Mouse (Mus musculus) cerebellum, adult 18-20 months (tissue): ENCODE results near the gene Tmem130.
A peak's percentile ranks its signal among the peaks of the same experiment; 100 is the strongest.

ENCODE experiments used
- DNase-seq, 2 experiments: peaks; one replicate each; pipeline ENCODE4 v3.0.0; 2021

Gene Tmem130

DNA sequence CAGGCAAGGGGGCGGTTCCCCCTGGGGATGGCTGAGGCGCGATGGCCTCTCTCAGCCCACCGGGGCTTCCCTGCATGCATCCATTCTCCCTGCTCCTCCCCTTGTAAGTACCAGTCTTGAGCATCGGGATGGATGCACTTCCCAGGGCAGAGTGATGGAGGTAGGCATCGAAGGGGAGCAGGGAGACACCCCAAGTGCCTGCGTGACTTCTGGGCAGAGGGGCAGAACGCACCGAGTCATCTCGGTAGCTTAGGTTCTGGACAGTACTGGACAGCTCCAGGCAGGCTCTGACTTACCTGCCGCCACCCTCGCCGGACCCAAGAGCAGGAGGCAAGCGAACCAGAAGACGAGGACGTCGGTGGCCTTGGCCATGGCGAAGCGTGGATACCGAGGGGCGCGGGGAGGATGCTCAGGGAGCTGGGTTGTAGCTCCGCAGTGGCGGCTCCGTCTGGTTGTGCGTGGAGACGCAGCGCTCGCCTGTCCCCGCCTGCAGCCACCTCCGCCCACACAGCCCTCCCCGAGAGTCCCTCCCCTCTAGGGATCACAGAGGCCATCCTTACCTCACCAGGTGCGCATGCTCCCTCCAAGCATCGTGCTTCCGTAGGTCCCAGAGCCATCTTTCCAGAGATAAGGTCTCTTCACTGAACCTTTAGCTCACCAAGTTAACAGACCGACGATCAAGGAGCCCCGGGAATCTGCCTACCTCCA, at the start of gene Tmem130:
TSS of gene Tmem130 (minus strand) at position 658 of the 708 bp plus-strand sequence.
- DNase-seq, result peak; percentile 90 to 97

DNA sequence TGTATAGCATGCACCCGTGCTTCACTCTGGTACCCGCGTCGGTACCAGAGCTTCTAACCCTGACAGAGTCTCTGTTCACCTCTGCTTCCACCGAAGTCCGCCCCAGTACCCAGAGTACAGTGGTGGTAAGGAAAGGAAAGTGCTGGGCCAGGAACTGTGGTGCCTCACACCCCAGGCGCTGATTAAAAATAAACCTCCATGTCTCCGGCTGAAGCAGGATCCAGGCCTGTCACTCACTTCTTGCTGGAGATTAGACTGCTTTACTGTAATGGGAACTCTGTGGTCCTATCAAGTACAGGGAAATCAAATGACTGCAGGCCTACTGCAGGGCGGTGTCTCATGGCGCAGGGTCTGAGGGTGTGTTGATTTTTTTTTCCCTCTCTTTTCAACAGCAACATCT, 45.3 kb upstream of the Tmem130 start:
- DNase-seq, result no peak

DNA sequence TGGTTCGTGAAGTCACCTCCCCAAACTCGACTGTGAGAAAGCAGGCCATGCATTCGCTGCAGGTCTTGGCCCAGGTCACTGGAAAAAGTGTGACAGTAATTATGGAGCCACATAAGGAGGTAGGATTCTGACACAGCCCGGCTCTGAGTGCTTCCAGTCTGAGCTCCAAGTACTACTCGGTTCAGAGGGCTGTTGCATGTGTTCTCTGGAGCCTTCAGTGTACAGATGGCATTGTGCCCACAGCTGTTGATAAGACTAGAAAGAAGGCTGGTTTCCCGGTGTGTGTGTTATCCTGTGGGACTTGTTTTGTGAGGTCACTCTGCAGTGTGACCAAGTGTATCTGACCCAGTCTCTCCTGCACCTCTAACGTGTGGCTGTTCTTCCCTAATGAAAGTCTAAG, 42.6 kb upstream of the Tmem130 start:
- DNase-seq, result no peak

DNA sequence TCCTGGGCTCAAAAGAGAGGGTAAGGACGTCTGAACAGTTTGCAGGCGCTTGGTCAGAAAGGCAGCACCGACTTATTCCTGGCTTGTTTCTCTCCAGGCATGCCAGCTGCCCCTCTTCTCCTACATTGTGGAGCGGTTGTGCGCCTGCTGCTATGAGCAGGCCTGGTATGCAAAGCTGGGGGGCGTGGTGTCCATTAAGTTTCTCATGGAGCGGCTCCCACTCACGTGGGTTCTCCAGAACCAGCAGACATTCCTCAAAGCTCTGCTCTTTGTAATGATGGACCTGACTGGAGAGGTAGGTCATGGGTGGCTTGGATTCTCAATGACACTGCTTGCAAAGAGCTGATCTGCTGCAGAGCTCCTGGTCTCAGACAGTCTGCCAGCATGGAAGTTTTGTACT, 41.4 kb upstream of the Tmem130 start:
- DNase-seq, result no peak

DNA sequence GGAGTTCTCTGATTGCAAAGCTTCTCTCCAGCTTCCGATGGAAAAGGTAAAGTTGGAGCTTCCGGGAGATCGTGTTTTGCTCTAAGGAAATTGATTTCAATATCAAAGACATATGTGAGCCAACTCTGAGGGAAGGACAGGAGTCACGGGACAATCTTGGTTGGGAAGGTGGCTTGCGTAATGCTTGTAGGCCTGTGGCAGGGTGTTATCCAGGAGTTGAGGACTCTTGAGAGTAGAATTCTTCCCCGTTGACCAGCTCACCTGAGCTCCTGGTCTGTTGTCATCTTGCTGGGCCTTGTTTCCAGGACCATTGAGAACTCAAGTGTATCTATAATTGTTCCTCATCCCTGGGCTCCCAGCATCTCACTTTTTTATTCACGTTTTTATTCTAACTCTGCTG, 35.5 kb upstream of the Tmem130 start:
- DNase-seq, result no peak

DNA sequence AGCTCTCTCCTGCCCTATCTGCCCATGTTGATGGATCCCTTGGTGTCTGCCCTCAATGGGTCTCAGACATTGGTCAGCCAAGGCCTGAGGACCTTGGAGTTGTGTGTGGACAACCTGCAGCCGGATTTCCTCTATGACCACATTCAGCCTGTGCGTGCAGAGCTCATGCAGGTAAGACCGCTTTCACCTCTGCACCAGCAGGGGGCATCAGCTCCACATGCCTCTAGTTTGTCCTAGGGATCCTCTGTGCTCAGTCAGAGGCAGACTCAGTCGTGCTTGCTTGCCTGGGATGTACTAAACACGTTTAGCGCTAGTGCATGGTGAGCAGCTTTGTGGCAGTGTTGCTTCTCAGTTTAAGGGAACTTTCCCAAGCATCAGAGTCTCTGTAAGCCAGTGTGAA, 33.1 kb upstream of the Tmem130 start:
- peak; percentile 37 to 55 for DNase-seq

DNA sequence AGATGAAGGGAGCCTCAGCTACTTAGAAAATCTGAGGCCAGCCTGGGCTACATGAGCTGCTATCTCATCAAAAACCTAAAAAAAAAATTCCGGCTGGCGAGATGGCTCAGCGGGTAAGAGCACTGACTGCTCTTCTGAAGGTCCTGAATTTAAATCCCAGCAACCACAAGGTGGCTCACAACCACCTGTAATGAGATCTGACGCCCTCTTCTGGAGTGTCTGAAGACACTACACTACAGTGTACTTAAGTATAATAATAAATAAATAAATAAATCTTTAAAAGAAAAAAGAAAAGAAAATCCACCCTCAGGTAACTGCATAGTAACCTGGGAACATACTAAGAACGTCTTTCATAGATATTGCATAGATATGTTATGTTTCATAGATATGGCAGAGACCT, 31.8 kb upstream of the Tmem130 start:
- no peak for DNase-seq

DNA sequence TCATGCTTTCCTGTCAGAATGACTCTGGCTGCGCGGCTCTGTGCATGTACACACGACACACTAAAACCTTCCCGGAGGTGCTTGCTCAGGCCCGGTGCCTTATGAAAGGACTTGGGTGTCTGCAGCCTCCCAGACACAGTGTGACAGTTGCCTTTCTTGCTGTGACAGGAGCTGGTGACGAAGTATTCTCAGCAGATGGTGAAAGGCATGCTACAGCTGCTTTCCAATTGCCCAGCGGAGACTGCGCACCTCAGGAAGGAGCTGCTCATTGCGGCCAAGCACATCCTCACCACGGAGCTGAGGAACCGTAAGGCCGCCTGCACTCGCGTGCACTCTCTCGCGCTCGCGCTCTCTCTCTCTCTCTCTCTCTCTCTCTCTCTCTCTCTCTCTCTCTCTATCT, 24.8 kb upstream of the Tmem130 start:
- no peak for DNase-seq

DNA sequence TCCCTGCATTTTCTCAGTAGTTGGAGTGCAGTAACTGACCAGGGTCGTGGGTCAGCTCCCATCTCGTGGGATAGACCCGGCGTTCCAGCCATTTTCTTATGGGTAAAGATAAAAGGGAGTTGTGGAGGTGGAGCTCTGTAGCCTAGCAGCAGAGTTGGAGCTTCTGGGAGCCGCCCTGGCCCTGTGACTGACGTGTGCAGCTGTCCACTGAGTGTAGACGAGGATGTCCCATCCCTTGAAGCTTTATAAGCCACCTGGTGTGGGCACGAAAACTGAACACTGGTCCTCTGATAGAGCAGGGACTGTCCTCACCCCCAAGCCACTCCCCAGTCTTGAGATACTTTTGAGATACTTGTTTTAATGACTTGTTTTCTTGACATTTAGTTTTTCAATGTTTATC, 19.0 kb upstream of the Tmem130 start:
- DNase-seq, result no peak

DNA sequence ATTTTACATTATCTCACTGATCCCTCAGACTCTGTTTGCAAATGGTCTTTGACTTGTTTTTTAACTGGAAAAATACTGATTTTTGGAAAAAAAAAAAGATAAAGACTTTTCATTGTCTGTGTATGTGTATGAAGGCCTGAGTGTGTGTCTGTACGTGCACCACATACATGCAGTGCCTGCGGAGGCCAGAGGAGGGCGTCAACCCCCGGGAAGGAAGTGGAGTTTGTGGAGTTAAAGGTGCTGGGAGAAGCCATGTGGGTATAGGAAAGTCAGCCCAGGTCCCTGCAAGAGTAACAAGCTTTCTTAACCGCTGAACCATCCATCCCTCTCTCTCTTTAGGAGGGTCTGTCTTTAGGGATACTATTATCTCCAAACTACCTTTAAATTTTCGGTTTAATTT, 11.6 kb upstream of the Tmem130 start:
- DNase-seq, result no peak

DNA sequence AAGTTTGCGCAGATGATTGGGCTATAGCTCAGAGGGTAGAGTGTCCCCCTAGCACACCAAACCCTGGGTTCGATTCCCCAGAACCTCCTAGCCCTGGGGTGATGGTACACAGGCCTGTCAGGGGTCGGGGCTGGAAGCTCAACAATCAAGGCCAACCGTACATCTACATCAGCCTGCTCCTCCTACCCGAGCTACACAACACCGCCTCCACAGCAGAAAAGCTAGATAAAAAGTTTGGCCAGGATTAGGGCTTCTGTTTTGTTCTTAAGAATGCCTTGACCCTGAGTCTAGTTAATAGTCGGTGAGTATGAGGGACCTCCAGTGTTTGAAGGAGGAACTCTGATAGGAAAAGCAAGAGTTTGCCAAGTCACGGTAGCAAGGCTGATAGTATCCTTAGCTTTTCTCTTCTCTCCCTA, 7.5 kb upstream of the Tmem130 start:
- DNase-seq, result no peak

DNA sequence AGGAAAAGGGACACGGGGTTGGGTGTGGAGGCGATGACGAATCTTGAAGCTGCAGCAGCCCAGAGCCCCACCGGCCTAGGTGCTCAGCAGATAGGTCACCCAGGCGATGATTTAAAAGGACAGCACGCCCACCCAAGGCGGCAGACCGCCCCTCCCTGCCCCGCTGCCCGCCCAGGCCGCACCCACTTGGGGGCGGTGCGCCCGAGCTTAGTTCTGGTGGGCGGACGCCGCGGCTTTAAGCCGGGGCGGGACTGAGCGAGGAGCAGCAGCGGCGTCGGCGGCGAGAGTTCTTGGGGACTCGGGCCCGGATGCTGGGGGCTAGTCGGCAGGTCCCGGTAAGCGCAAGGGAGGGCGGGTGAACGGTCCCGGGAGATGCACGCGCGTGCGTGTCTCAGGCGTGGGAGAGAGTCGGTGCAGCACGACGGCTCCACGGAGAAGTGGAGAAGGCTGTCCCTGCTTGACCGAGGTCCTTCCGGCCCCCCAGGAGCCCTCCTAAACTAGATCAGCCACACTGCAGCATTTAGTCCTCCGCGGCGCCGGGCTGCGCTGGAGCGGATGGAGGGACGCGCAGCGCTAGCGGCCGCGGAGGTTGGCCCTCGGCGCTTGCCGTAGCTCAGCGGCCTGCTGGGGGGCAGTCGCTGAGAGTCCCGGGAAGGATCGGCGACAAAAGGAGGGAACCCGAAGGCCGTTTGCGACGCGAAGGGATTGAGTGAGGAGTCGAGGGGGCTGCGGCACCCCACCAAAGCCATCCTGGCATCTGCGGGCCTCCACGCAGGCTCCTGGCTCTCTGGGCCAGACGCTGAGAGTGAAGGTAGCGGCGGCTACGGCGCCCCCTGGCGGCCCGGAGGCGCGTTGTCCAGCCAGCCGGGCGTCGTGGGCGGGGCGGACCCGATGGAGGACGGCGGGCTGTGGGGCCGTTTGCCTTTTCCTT, 6.6 kb upstream of the Tmem130 start:
- DNase-seq, result peak; percentile 88 to 97

DNA sequence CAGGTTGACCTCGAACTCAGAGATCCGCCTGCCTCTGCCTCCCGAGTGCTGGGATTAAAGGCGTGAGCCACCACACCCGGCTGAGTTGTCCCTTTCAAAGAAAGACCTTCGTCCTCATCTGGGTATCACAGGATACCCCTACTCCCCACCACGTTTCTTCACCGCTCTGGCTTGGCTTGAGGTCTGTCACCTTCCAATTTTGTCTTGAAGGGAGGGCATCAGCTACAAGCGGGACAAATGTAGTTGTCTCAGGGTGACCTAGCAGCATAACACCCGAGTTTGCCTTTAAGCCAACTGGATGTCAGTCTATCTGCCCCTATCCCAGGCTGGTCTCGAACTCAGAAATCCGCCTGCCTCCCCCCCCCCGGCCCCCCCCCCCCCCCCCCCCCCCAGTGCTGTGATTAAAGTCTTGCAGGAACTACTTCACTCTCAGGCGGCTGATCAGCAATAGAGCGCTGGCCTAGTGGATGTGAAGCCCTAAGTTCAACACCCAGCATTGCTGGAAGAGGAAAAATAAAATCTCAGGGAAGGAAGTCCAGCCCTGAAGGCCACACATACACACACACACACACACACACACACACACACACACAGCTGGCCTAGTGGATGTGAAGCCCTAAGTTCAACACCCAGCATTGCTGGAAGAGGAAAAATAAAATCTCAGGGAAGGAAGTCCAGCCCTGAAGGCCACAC, 5.6 kb upstream of the Tmem130 start, which contains the start of gene Trrap:
TSS of gene Trrap (plus strand) at position 627 of the 693 bp plus-strand sequence.
- peak in 1 of 2 experiments; percentile 30 for DNase-seq

DNA sequence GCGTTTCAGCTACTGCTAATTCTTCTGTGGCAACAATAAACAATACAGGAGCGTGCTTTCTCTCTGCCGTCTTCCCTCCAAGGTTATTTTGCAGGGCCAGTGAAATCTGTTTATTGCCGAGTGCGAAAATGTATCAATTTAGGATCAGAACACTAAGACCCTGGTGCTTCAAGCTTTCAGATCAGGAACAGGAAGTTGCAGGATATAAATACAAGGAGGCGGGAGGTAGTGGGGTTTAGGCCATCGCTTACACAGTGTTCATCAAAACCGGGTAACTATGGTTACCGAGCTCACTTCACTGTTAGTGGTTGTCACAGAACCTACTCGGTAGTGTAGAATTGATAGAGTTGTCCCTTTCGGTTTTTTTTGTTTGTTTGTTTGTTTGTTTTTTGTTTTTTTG, 5.0 kb upstream of the Tmem130 start:
- no peak for DNase-seq

DNA sequence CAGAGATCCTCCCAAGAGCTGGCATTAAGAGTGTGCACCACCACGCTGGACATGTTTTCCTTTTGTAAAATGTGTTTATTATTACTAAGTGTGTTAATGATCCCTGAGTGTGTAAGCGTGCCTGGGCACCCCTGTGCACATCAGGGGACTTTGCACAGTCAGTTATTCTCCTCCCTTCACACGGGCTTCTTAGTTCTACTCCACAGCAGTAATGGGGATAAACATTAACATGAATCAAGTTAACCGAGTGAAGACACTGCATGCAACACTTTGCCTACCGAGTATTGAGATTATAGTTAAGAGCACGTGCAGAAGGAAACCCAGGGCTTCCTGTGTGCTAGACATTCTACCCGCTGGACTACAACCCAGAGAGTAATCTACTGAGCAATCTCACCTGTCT, 4.4 kb upstream of the Tmem130 start:
- no peak for DNase-seq

DNA sequence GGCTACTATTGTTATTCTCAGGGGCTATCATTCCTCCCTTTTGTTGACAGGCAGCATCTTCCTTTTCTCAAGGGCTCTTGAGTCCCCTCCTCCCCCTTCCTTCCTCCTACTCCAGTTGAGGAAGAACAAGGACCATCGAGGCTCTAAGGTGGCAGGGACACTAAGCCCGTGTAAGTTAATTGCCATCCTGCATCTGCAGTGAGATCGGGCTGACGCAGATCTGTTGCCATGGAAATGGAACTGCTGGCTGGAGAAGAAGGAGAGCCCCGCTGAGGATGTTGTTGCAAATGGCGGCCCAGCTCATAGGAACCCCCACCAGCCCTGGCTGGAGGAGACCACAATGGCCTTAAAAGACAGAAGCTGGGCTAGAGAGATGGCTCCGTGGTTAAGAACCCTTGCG, 3.2 kb downstream of the Tmem130 start:
- DNase-seq, result no peak

DNA sequence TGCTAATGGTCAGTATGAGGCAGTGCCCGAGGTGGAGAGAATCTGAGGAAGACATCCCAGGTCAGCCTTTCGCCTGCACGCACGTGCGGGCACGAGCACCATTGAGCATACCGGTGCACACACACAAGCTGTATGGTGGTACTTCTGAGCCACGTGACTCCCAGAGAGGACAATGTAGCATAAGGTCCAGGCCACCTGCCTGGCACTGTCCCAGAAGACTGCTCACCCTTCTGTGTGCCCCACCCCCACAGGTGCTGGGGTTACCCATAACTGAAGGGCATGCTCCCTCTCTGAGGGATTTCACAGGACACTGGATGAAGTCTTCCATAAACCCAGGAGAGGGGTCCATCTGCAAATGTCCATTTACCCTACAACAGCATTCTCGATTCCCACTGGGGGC, 4.2 kb downstream of the Tmem130 start:
- DNase-seq, result peak in 1 of 2 experiments; percentile 34

DNA sequence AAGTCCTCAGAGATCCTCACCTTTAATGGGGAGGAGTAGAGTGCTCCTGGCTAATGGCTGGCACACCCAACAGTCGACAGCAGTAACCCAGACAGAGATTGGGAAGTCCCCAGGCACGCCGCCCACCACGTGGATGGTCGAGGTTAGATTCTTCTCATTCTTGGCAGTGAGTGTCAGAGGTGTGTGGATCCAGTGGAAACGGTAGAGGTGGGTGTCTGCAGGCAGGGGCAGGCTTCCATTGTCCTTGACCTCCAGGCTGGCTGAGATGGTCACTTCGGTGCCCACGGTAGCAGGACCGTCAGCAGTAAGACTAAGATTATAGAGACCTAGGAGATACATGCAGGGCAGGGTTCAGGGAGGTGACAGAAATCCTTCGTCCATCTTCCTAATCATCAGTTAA, 6.4 kb downstream of the Tmem130 start:
- no peak for DNase-seq

DNA sequence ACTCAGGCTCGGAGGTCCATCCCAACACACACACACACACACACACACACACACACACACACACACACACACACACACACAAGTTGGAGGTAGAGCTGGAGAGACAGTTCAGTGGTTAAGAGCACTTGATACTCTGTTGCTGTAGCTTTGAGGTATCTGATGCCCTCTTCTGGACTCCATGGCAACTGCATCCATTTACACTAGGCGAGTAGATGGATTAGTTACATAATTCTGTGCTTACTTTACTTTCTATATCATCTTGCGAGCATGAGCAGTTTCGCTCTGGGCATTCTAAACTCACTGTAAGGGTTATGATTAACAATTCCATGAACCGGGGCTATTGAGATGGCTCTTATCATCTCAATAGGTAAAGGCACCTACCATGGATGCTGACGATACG, 8.6 kb downstream of the Tmem130 start:
- DNase-seq, result peak; percentile 76 to 84

DNA sequence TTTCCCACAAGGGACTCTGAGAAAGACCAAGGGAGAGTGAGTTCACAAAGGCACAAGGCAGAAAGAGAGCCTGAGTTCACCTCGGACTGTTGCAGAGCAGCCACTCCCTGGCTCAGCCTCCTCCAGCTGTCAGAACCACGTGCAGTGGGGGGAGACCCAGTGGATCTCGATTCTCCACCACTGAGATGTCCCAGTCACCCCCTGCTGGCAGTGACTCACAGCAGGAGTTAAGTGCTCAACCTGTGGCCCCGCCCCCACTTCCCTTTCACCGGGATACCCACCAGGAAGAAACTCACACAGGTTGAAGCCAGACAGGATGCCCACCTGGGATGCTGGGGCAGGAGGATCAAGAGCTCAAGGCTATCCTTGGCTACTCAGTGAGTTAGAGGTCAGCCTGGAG, 9.2 kb downstream of the Tmem130 start:
- no peak for DNase-seq

DNA sequence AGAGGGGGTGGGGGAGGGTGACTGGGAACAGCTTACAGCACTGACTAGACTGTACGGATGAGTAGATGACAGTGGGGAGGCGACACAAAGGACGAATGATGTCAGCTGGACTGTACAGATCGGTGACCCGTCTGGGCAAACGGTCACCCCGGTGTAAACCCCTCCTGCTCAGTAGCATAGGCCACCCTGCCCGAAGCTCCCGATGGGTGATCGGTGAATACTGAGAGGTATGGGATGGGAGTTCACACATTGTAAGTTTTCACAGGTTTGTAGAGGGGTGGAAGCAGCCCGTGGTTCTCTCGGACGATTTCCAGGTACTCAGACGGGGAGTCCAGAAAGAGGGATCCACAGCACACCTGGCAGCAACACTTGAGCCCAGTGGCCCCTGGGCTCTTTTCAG, 24.5 kb downstream of the Tmem130 start:
- no peak for DNase-seq

DNA sequence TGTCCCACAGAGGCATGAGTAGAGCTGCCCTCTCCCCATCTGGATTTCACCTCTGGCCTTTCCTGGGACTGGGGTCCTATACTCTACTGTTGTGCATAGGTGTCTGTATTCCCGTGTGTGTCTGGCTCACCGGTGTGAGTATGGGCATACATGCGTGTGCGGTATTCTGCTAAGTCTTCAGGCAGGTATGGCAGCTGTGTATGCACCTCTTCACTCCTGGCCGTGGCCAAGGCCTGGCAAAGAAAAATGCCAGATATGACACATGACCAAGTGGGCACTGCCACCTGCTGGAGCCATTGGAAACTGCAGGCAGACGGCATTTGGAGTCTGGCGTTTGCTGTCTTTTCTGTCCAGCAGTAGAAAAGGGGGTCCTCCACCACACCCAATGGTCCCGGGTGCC, 26.7 kb downstream of the Tmem130 start:
- DNase-seq, result peak; percentile 67 to 81

DNA sequence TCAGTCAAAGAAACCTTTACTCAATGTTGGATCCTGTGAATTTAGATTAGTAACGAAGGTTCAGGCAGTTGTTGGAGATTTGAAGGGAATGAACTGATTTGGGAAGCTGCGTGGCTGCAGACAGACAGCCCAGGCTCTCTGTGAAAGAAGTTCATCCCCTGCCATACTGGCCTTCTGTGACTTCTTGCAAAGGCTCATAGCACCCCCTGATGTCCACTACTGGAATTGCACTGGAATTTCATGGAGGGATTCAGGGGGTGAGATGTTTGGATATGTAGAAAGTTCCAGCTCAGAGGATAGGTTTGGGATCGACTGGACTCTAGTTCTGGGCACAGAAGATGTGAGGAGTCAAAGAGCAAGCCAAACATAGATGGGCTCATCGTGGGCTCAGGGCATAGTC, 27.7 kb downstream of the Tmem130 start:
- peak; percentile 58 to 70 for DNase-seq

DNA sequence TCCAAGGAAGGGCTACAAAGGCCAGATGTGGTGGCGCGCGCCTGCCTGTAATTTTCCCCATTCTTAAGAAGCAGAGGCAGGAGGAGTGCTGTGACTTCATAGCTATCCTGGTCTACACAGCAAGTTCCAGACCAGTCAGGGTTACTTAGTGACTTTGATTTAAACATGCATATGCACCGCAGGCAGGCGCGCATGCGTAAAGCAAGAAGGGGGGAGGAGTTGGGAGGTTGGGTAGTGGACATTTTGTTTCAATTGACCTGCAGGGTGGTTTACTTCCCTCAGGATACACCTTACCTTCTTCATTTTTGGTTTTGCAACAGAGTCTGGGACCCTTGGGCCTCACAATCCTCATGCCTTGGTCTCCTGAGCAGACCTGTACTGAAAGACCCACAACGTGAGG, 32.4 kb downstream of the Tmem130 start:
- no peak for DNase-seq
